Mouse (Mus musculus) forebrain, embryonic 16.5 days (tissue): ENCODE measurements around the gene Tenm2. TPM values are rescaled to one million over a fixed set of nuclear protein-coding genes. Genes with fewer than 3 reads are reported as not detected.
A peak's percentile ranks its signal among the peaks of the same experiment; 100 is the strongest.

ENCODE experiments used
- ATAC-seq: fragments of 200-750 bp; cut with Nextera tagmentation; 2 replicates; pipeline ENCODE4 v1.8.0; 2017; ENCODE audit warnings: mild to moderate bottlenecking, moderate library complexity
- H3K27ac ChIP-seq: fragments of 300-500 bp; sonication (generic); 2 replicates; pipeline ENCODE4 v1.5.1; 2014; ENCODE audit warnings: low read length, control low read depth
- H3K27me3 ChIP-seq: fragments of 300-500 bp; sonication (generic); replicated peaks from 2 replicates; pipeline ENCODE4 v1.6.1; 2014; ENCODE audit warnings: low read length; ENCODE audit not compliant: control insufficient read depth, insufficient read depth
- H3K36me3 ChIP-seq: fragments of 300-500 bp; sonication (generic); 2 replicates; pipeline ENCODE4 v1.6.1; 2014; ENCODE audit not compliant: control insufficient read depth, insufficient read depth
- H3K4me1 ChIP-seq: fragments of 300-500 bp; sonication (generic); replicated peaks from 2 replicates; pipeline ENCODE4 v1.6.1; 2014; ENCODE audit warnings: low read length; ENCODE audit not compliant: control insufficient read depth, insufficient read depth
- H3K4me2 ChIP-seq: fragments of 300-500 bp; sonication (generic); 2 replicates; pipeline ENCODE4 v1.6.1; 2014; ENCODE audit warnings: mild to moderate bottlenecking, low read length, control low read depth
- H3K4me3 ChIP-seq: fragments of 300-500 bp; sonication (generic); replicated peaks from 2 replicates; pipeline ENCODE4 v1.5.1; 2014; ENCODE audit warnings: mild to moderate bottlenecking, low read length, control low read depth
- H3K9ac ChIP-seq: fragments of 300-500 bp; sonication (generic); replicated peaks from 2 replicates; pipeline ENCODE4 v1.6.1; 2014; ENCODE audit warnings: low read depth, low read length, control low read depth
- H3K9me3 ChIP-seq: fragments of 300-500 bp; sonication (generic); 2 replicates; pipeline ENCODE4 v1.6.1; 2016; ENCODE audit warnings: low read length; ENCODE audit not compliant: control insufficient read depth
- WGBS: fragments of 180-500 bp; shearing (Covaris S2); extraction: QIAGEN DNeasy Blood & Tissue Kit; methylation state at CpG from one replicate; pipeline ENCODE4 v1.1.7; 2014; 5-methylcytosine and 5-hydroxymethylcytosine counted together
- polyA plus RNA-seq: library from polyadenylated mRNA; unstranded; fragments of >200 nt; fragmentation: Nextera tagmentation; extraction: Ambion mirVana; gene quantifications from 2 replicates; pipeline ENCODE4 v1.2.1, GENCODE M21; 2015

The Tenm2 gene
- polyA plus RNA-seq, 1 experiment from 2014 or later: 58.7 TPM

GRCm38 (mm10) chr11:36056525-36056924 is 1179.2 kb downstream of the Tenm2 start:
- H3K4me3 ChIP-seq: no peak overlapping the region
- no peak overlapping the region for H3K27ac ChIP-seq
- no peak overlapping the region for H3K4me2 ChIP-seq
- H3K36me3 ChIP-seq: no peaks in the 10 kb centered on the region
- no peak for ATAC-seq
- no peak overlapping the region for H3K9ac ChIP-seq
- H3K4me1 ChIP-seq: peaks cover 18% of the 10 kb centered on the region
- no peaks in the 10 kb centered on the region for H3K9me3 ChIP-seq
- 80% methylated on average over 11 of the region's 11 CpGs for WGBS
- no peaks in the 10 kb centered on the region for H3K27me3 ChIP-seq

- peak; percentile 64 for ATAC-seq
- WGBS: 3% methylated on average over 7 of the region's 7 CpGs
- peaks cover 18% of the 10 kb centered on the region for H3K4me1 ChIP-seq
- no peaks in the 10 kb centered on the region for H3K9me3 ChIP-seq
- no peak overlapping the region for H3K9ac ChIP-seq
- peak overlapping the region; percentile 44; the same call in 1 of the 2 replicates for H3K27ac ChIP-seq
- H3K36me3 ChIP-seq: no peaks in the 10 kb centered on the region
- H3K4me3 ChIP-seq: no peak overlapping the region
- no peaks in the 10 kb centered on the region for H3K27me3 ChIP-seq
- no peak overlapping the region for H3K4me2 ChIP-seq
Measured at GRCm38 (mm10) chr11:36054323-36054722, 1181.4 kb downstream of the Tenm2 start.

GRCm38 (mm10) chr11:36053457-36053856 is 1182.3 kb downstream of the Tenm2 start:
- Histone ChIP-seq H3K27me3 (no peaks in the 10 kb centered on the region), H3K4me1 (peaks cover 18% of the 10 kb centered on the region), H3K9me3 (no peaks in the 10 kb centered on the region), H3K4me3 (no peak overlapping the region), H3K27ac (peak overlapping the region; percentile 21; the same call in 1 of the 2 replicates), H3K9ac (no peak overlapping the region), H3K36me3 (no peaks in the 10 kb centered on the region), H3K4me2 (no peak overlapping the region)
- peak; percentile 57 for ATAC-seq
- WGBS: 18% methylated on average over 4 of the region's 4 CpGs

GRCm38 (mm10) chr11:36052598-36052997 is 1183.2 kb downstream of the Tenm2 start:
- 52% methylated on average over 2 of the region's 2 CpGs for WGBS
- Histone ChIP-seq H3K36me3 (no peaks in the 10 kb centered on the region), H3K4me1 (peaks cover 18% of the 10 kb centered on the region)

GRCm38 (mm10) chr11:36052091-36052490 is 1183.7 kb downstream of the Tenm2 start:
- Histone ChIP-seq H3K4me1 (peaks cover 18% of the 10 kb centered on the region), H3K9me3 (no peaks in the 10 kb centered on the region; the same call in 1 of the 2 replicates), H3K9ac (no peak overlapping the region), H3K4me3 (no peak overlapping the region), H3K27ac (no peak overlapping the region), H3K4me2 (no peak overlapping the region), H3K27me3 (no peaks in the 10 kb centered on the region), H3K36me3 (peaks cover 3% of the 10 kb centered on the region; the same call in 1 of the 2 replicates)
- WGBS: 52% methylated on average over 1 of the region's 1 CpGs
- no peak for ATAC-seq

More at GRCm38 (mm10) chr11:36052598-36052997, 1183.2 kb downstream of the Tenm2 start:
- Histone ChIP-seq H3K9me3 (no peaks in the 10 kb centered on the region), H3K27ac (no peak overlapping the region), H3K4me3 (no peak overlapping the region), H3K27me3 (no peaks in the 10 kb centered on the region), H3K9ac (no peak overlapping the region), H3K4me2 (no peak overlapping the region)
- no peak for ATAC-seq

- no peak overlapping the region for H3K4me3 ChIP-seq
- WGBS: 8% methylated on average over 5 of the region's 5 CpGs
- no peak overlapping the region for H3K9ac ChIP-seq
- H3K27me3 ChIP-seq: no peaks in the 10 kb centered on the region
- no peak overlapping the region for H3K4me2 ChIP-seq
- H3K9me3 ChIP-seq: no peaks in the 10 kb centered on the region; the same call in 1 of the 2 replicates
- ATAC-seq: no peak
- H3K36me3 ChIP-seq: peaks cover 8% of the 10 kb centered on the region
- no peak overlapping the region for H3K27ac ChIP-seq
- H3K4me1 ChIP-seq: peaks cover 17% of the 10 kb centered on the region
Measured at GRCm38 (mm10) chr11:36049547-36049946, 1186.2 kb downstream of the Tenm2 start.

- H3K4me2 ChIP-seq: peak overlapping the region; percentile 39
- ATAC-seq: peak; percentile 57
- 1% methylated on average over 13 of the region's 13 CpGs for WGBS
- H3K4me1 ChIP-seq: peaks cover 4% of the 10 kb centered on the region; the same call in 1 of the 2 replicates
- no peaks in the 10 kb centered on the region for H3K27me3 ChIP-seq
- peak overlapping the region; percentile 27 for H3K4me3 ChIP-seq
- H3K9ac ChIP-seq: peak overlapping the region; percentile 1
- H3K36me3 ChIP-seq: peaks cover 8% of the 10 kb centered on the region
- H3K9me3 ChIP-seq: no peaks in the 10 kb centered on the region; the same call in 1 of the 2 replicates
- no peak overlapping the region for H3K27ac ChIP-seq
Measured at GRCm38 (mm10) chr11:36045681-36046276, 1190.0 kb downstream of the Tenm2 start.

- Histone ChIP-seq H3K9me3 (no peaks in the 10 kb centered on the region), H3K27me3 (no peaks in the 10 kb centered on the region), H3K9ac (no peak overlapping the region), H3K4me1 (peaks cover 21% of the 10 kb centered on the region), H3K4me3 (no peak overlapping the region), H3K27ac (no peak overlapping the region), H3K36me3 (peaks cover 3% of the 10 kb centered on the region; the same call in 1 of the 2 replicates), H3K4me2 (no peak overlapping the region)
- ATAC-seq: no peak
- 87% methylated on average over 13 of the region's 13 CpGs for WGBS
Measured at GRCm38 (mm10) chr11:36041411-36041810, 1194.4 kb downstream of the Tenm2 start.

GRCm38 (mm10) chr11:36040508-36041233 is 1195.1 kb downstream of the Tenm2 start:
- no peak overlapping the region for H3K4me2 ChIP-seq
- H3K27ac ChIP-seq: 0 out of 2 replicates have a peak overlapping the region, but pooled peaks have one; percentile 14
- H3K4me1 ChIP-seq: peaks cover 23% of the 10 kb centered on the region
- ATAC-seq: no peak
- no peaks in the 10 kb centered on the region for H3K27me3 ChIP-seq
- H3K36me3 ChIP-seq: peaks cover 2% of the 10 kb centered on the region; the same call in 1 of the 2 replicates
- no peak overlapping the region for H3K9ac ChIP-seq
- H3K9me3 ChIP-seq: no peaks in the 10 kb centered on the region
- H3K4me3 ChIP-seq: no peak overlapping the region
- 46% methylated on average over 10 of the region's 10 CpGs for WGBS
